Mouse (Mus musculus): Measurements from ENCODE around the gene Tmem120a.

DNA sequence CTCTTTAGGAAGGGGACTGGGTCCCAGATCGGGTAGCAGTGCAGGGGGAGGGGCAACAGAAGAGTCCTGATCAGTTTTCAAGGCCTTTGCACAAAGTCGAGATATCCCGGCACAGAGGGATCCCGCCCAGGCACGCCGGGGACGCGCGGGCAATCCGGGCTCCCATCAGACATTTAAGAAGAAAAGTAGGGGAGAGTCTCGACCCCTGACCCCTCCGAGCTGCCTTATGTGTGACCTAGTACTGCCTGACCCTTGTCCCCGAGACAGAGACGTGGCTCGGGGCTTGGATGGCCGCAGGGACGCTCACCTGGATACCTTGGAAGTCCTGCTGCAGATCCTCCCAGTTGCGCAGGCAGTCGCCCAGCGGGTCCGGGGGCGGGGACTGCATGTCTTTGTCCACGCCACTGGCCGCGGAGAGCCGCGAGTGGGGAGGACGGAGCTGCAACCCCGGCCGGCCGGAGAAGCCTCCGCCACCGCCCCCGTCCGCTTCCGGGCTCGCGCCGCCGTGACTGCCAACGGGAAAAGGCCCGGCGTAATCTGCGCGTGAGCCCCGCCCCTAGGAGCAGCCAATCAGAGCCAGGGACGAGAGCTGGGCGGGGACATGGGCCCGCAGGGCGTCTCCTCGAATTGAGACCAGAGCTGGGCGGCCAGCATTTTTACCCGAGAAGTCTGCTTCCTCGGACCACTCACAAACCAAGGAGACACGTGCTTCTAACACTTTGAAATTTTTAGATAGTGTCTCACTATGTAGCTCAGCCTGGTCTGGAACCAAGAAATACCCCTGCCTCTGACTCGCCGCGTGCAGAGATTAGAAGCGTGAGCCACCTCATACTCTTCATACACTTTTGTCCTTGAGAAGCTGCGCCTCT lies at the start of gene Tmem120a:
- TF ChIP-seq ZC3H11A (IDR thresholded peaks at IDR 0.05; ENCODE audit: borderline replicate concordance, low read depth, low read length), result no peak
- no peak for TF ChIP-seq ZNF384 (IDR thresholded peaks at IDR 0.05; ENCODE audit: low read depth, low read length)

Data from ES-E14 (cell line).